Mouse (Mus musculus): Measurements from ENCODE around the gene Mier2. TPM values are rescaled to one million over a fixed set of nuclear protein-coding genes. Genes with fewer than 3 reads are reported as not detected.

Gene Mier2
- 54.2 and 56.2 TPM in 2 replicates for polyA plus RNA-seq (2014; fragmentation: Nextera tagmentation; extraction: Ambion mirVana)

DNA sequence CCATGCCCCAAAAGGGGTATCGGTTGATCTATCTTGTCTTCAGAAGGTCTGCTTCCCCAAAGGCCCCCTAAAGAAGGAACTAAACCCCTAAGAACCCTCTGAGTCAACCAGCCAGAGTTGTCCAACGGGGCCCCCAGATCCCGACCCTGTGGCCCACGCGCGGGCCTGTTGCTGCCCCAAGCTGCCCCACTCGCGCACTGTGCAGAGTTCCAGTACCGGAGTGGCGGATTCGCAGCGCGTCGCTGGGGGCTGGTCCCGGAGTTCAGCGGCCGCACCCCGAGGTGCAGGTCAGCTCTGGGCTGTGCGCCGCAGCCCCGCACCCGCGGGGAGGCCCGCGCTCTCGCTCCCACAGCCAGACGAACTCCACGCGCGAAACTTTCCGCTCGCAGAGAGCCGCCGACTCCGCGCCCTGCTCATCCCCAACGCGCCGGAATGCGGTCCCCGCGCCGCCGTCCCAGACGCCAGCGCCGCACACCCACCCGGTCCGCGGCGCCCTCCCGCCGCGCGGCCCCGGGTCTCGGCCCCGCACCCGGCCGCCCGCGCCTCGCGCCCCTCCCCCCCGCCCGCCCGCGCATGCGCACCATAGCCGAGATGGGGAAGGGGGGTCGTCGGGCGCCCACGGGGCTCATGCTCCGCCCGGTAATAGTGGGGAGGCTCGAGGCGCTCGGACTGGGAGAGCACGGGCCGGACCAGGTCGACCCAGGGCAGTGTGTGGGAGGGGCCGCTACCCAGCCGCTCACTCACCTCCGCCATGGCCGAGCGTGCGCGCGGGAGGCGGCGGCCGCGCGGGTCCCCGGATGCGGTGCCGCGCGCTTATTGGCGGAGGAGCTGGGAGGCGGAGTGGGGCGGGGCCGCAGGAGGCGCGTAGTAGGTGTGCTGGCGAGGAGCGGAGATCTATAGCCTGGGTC is at the start of gene Mier2:
Mier2 (minus strand) TSS at position 870 of the 908 bp plus-strand sequence.
- WGBS = under 1% methylated on average over 89 of the region's 108 CpGs
- ATAC-seq (ENCODE audit: insufficient number of reproducible peaks, low FRiP score, low TSS enrichment, low read depth) = peak; percentile 88
- peaks cover 11% of the 10 kb centered on the region for H3K4me1 ChIP-seq (ENCODE audit: control insufficient read depth, insufficient read depth, low read length)

DNA sequence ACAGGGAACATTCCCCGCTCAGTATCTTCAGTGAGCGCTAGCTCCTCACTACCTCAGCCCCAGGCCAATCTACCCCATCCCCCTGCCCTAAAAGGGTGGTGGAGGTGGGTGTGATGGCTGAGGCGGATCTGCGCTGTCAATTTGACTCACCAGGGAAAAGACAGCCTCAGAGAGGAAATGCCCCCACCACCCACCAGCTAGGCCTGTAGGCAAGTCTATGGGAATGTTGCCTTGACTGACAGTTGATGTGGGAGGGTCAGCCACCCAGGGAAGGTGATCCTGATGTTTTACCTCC is 42.9 kb upstream of the Mier2 start:
- no peak overlapping the region for H3K4me2 ChIP-seq (ENCODE audit: low read depth, severe bottlenecking)
- H3K9ac ChIP-seq (ENCODE audit: low read length) = no peak overlapping the region
- H3K27ac ChIP-seq (replicated peaks; ENCODE audit: low read depth, low read length) = no peak overlapping the region
- no peaks in the 10 kb centered on the region for H3K36me3 ChIP-seq (ENCODE audit: control insufficient read depth, insufficient read depth, low read length)
- WGBS = 73% methylated on average over 4 of the region's 4 CpGs
- no peak overlapping the region for H3K4me3 ChIP-seq (ENCODE audit: low read depth, low read length)
- H3K27me3 ChIP-seq (ENCODE audit: control insufficient read depth, insufficient read depth, low read length) = no peaks in the 10 kb centered on the region
- no peaks in the 10 kb centered on the region for H3K4me1 ChIP-seq (ENCODE audit: control insufficient read depth, insufficient read depth, low read length)
- DNase-seq (ENCODE audit: low spot score) (no peak), ATAC-seq (ENCODE audit: insufficient number of reproducible peaks, low FRiP score, low TSS enrichment, low read depth) (no peak)
- no peaks in the 10 kb centered on the region for H3K9me3 ChIP-seq (ENCODE audit: control insufficient read depth, low read length)

More for the DNA sequence above, at the start of gene Mier2:
- Histone ChIP-seq H3K9ac (ENCODE audit: low read length) (peak within 1 kb of the TSS; percentile 95), H3K27ac (replicated peaks; ENCODE audit: low read depth, low read length) (peak within 1 kb of the TSS; percentile 56; the same call in 1 of the 2 replicates), H3K4me2 (ENCODE audit: low read depth, severe bottlenecking) (peak within 1 kb of the TSS; percentile 85), H3K9me3 (ENCODE audit: control insufficient read depth, low read length) (peaks cover 2% of the 10 kb centered on the region; the same call in 1 of the 2 replicates), H3K4me3 (ENCODE audit: low read depth, low read length) (peak within 1 kb of the TSS; percentile 87), H3K36me3 (ENCODE audit: control insufficient read depth, insufficient read depth, low read length) (peaks cover 5% of the 10 kb centered on the region), H3K27me3 (ENCODE audit: control insufficient read depth, insufficient read depth, low read length) (no peaks in the 10 kb centered on the region)
- DNase-seq (ENCODE audit: low spot score) = peak; percentile 82

GRCm38 (mm10) chr10:79597051-79597935 is 42.3 kb upstream of the Mier2 start:
- Histone ChIP-seq H3K27me3 (ENCODE audit: control insufficient read depth, insufficient read depth, low read length) (no peaks in the 10 kb centered on the region), H3K4me1 (ENCODE audit: control insufficient read depth, insufficient read depth, low read length) (no peaks in the 10 kb centered on the region), H3K9me3 (ENCODE audit: control insufficient read depth, low read length) (no peaks in the 10 kb centered on the region), H3K4me3 (ENCODE audit: low read depth, low read length) (no peak overlapping the region), H3K36me3 (ENCODE audit: control insufficient read depth, insufficient read depth, low read length) (no peaks in the 10 kb centered on the region), H3K9ac (ENCODE audit: low read length) (no peak overlapping the region), H3K4me2 (ENCODE audit: low read depth, severe bottlenecking) (no peak overlapping the region), H3K27ac (replicated peaks; ENCODE audit: low read depth, low read length) (no peak overlapping the region)
- WGBS = 37% methylated on average over 13 of the region's 13 CpGs
- DNase-seq (ENCODE audit: low spot score) (no peak), ATAC-seq (ENCODE audit: insufficient number of reproducible peaks, low FRiP score, low TSS enrichment, low read depth) (no peak)

DNA sequence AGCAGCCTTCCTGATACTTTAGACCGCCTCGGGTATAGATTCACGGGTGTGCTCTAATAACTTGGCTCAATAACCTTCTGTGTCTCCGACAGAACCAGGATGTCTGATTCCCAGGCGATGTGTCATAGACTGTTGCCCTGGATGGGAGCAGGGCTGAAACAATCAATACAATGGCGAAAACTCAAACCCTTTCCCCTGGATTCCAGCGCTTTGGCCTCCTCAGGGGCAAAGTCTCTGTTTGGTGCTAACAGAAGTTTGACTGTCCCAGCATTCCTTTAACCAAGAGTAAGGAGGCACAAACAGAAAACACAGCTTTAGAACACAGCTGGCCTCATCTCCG is 40.6 kb upstream of the Mier2 start:
- Histone ChIP-seq H3K36me3 (ENCODE audit: control insufficient read depth, insufficient read depth, low read length) (no peaks in the 10 kb centered on the region), H3K9ac (ENCODE audit: low read length) (no peak overlapping the region), H3K4me3 (ENCODE audit: low read depth, low read length) (no peak overlapping the region), H3K9me3 (ENCODE audit: control insufficient read depth, low read length) (no peaks in the 10 kb centered on the region), H3K4me1 (ENCODE audit: control insufficient read depth, insufficient read depth, low read length) (no peaks in the 10 kb centered on the region), H3K27ac (replicated peaks; ENCODE audit: low read depth, low read length) (no peak overlapping the region), H3K27me3 (ENCODE audit: control insufficient read depth, insufficient read depth, low read length) (no peaks in the 10 kb centered on the region), H3K4me2 (ENCODE audit: low read depth, severe bottlenecking) (no peak overlapping the region)
- ATAC-seq (ENCODE audit: insufficient number of reproducible peaks, low FRiP score, low TSS enrichment, low read depth) = no peak
- DNase-seq (ENCODE audit: low spot score) = no peak
- WGBS = 61% methylated on average over 8 of the region's 8 CpGs

GRCm38 (mm10) chr10:79594872-79595589 is 40.0 kb upstream of the Mier2 start:
- H3K36me3 ChIP-seq (ENCODE audit: control insufficient read depth, insufficient read depth, low read length) = no peaks in the 10 kb centered on the region
- no peaks in the 10 kb centered on the region for H3K4me1 ChIP-seq (ENCODE audit: control insufficient read depth, insufficient read depth, low read length)
- no peak overlapping the region for H3K27ac ChIP-seq (replicated peaks; ENCODE audit: low read depth, low read length)
- 21% methylated on average over 17 of the region's 17 CpGs for WGBS
- H3K4me3 ChIP-seq (ENCODE audit: low read depth, low read length) = no peak overlapping the region
- ATAC-seq (ENCODE audit: insufficient number of reproducible peaks, low FRiP score, low TSS enrichment, low read depth) (peak; percentile 72; the same call in 1 of the 2 replicates), DNase-seq (ENCODE audit: low spot score) (peak; percentile 75)
- no peaks in the 10 kb centered on the region for H3K27me3 ChIP-seq (ENCODE audit: control insufficient read depth, insufficient read depth, low read length)
- no peak overlapping the region for H3K9ac ChIP-seq (ENCODE audit: low read length)
- no peak overlapping the region for H3K4me2 ChIP-seq (ENCODE audit: low read depth, severe bottlenecking)
- no peaks in the 10 kb centered on the region for H3K9me3 ChIP-seq (ENCODE audit: control insufficient read depth, low read length)

- WGBS = 55% methylated on average over 6 of the region's 6 CpGs
- H3K27me3 ChIP-seq (ENCODE audit: control insufficient read depth, insufficient read depth, low read length) = no peaks in the 10 kb centered on the region
- no peak overlapping the region for H3K9ac ChIP-seq (ENCODE audit: low read length)
- H3K36me3 ChIP-seq (ENCODE audit: control insufficient read depth, insufficient read depth, low read length) = no peaks in the 10 kb centered on the region
- no peaks in the 10 kb centered on the region for H3K9me3 ChIP-seq (ENCODE audit: control insufficient read depth, low read length)
- no peak overlapping the region for H3K4me3 ChIP-seq (ENCODE audit: low read depth, low read length)
- H3K27ac ChIP-seq (replicated peaks; ENCODE audit: low read depth, low read length) = no peak overlapping the region
- ATAC-seq (ENCODE audit: insufficient number of reproducible peaks, low FRiP score, low TSS enrichment, low read depth) (no peak), DNase-seq (ENCODE audit: low spot score) (no peak)
- H3K4me2 ChIP-seq (ENCODE audit: low read depth, severe bottlenecking) = no peak overlapping the region
- H3K4me1 ChIP-seq (ENCODE audit: control insufficient read depth, insufficient read depth, low read length) = no peaks in the 10 kb centered on the region
These were observed 39.1 kb upstream of the Mier2 start for GRCm38 (mm10) chr10:79594111-79594510.

DNA sequence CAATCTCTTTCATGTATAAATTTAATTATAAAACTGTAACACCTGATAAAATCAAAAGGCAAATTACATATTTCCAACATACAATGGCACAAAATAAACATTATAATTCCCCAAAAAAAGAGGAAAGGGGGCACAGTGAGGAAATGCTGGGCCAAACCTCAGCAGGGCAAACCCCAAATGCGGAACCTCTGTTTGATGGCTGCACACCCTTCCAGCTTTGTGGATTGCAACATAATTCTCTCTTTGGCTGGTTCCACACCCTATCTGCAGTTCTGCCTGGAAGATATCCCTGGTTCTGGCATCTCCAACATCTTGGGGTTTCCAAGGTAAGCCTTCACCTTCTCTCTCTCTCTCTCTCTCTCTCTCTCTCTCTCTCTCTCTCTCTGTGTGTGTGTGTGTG is 35.7 kb upstream of the Mier2 start:
- ATAC-seq (ENCODE audit: insufficient number of reproducible peaks, low FRiP score, low TSS enrichment, low read depth) (no peak), DNase-seq (ENCODE audit: low spot score) (no peak)
- H3K9ac ChIP-seq (ENCODE audit: low read length) = no peak overlapping the region
- H3K27me3 ChIP-seq (ENCODE audit: control insufficient read depth, insufficient read depth, low read length) = no peaks in the 10 kb centered on the region
- 97% methylated on average over 1 of the region's 1 CpGs for WGBS
- H3K4me1 ChIP-seq (ENCODE audit: control insufficient read depth, insufficient read depth, low read length) = no peaks in the 10 kb centered on the region
- no peak overlapping the region for H3K4me3 ChIP-seq (ENCODE audit: low read depth, low read length)
- no peaks in the 10 kb centered on the region for H3K9me3 ChIP-seq (ENCODE audit: control insufficient read depth, low read length)
- no peak overlapping the region for H3K27ac ChIP-seq (replicated peaks; ENCODE audit: low read depth, low read length)
- H3K36me3 ChIP-seq (ENCODE audit: control insufficient read depth, insufficient read depth, low read length) = no peaks in the 10 kb centered on the region
- H3K4me2 ChIP-seq (ENCODE audit: low read depth, severe bottlenecking) = no peak overlapping the region

- no peaks in the 10 kb centered on the region for H3K27me3 ChIP-seq (ENCODE audit: control insufficient read depth, insufficient read depth, low read length)
- no peaks in the 10 kb centered on the region for H3K4me1 ChIP-seq (ENCODE audit: control insufficient read depth, insufficient read depth, low read length)
- WGBS = 70% methylated on average over 4 of the region's 4 CpGs
- no peak for DNase-seq (ENCODE audit: low spot score)
- H3K36me3 ChIP-seq (ENCODE audit: control insufficient read depth, insufficient read depth, low read length) = no peaks in the 10 kb centered on the region
- H3K9ac ChIP-seq (ENCODE audit: low read length) = 0 out of 2 replicates have a peak overlapping the region, but pooled peaks have one; percentile 18
- no peak for ATAC-seq (ENCODE audit: insufficient number of reproducible peaks, low FRiP score, low TSS enrichment, low read depth)
- H3K4me2 ChIP-seq (ENCODE audit: low read depth, severe bottlenecking) = no peak overlapping the region
- H3K4me3 ChIP-seq (ENCODE audit: low read depth, low read length) = no peak overlapping the region
- no peaks in the 10 kb centered on the region for H3K9me3 ChIP-seq (ENCODE audit: control insufficient read depth, low read length)
- H3K27ac ChIP-seq (replicated peaks; ENCODE audit: low read depth, low read length) = no peak overlapping the region
These were observed 32.7 kb upstream of the Mier2 start for GRCm38 (mm10) chr10:79587752-79588126.

Measured in limb, embryonic 11.5 days (tissue).